Mouse (Mus musculus): ENCODE measurements at regions not wholly inside any gene's neighbourhood (a gene's known extent, or its start where the extent isn't known, plus 50 kb on each side); places are given as distances from the start of the nearest gene placed in this dataset.

DNA sequence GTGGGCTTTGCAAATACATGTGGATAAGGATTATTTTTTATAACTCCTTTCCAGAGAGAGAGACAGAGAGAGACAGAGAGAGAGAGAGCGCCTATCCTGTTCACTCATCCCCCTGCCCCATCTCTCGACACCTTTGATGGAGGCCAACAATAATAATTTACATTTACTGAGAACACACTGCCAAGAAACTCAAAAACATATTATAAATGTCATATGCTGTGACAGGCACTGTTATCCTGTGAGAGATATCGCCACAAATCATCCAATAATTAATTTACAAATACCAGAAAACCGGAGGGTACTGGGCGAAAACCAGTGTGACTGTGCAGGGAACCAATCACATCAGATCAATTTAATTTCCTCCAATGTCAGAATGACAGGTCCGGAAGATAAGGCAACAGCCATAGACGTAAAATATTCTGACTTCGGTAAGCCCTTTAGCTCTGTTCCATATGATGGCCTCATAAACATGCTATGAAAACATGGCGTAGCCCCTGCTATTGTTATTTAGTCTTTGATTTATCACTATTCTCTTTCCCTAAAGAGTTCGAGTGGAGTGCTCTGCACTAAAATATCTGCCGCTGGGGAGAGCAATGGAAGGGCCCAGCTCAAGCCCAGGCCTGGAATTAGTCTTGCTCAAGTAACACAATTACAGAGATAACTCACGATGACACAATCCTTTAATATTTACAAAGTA, 173.5 kb upstream of the Ppp2r3a start:
- no peak for ATAC-seq (ENCODE audit: low FRiP score)
- Histone ChIP-seq H3K9ac (replicated peaks; ENCODE audit: low read length, poor library complexity, severe bottlenecking) (no peak overlapping the region), H3K36me3 (ENCODE audit: insufficient read depth, low read length) (no peaks in the 10 kb centered on the region), H3K4me2 (ENCODE audit: low read depth, low read length, poor library complexity, severe bottlenecking) (no peak overlapping the region), H3K4me1 (ENCODE audit: insufficient read depth, low read length) (no peaks in the 10 kb centered on the region; the same call in 1 of the 2 replicates), H3K27me3 (ENCODE audit: insufficient read depth, low read length) (no peaks in the 10 kb centered on the region), H3K9me3 (ENCODE audit: low read length) (no peaks in the 10 kb centered on the region), H3K27ac (ENCODE audit: low read depth, low read length) (no peak overlapping the region), H3K4me3 (ENCODE audit: low read depth, low read length) (no peak overlapping the region)
- DNase-seq (ENCODE audit: low spot score) = no peak
- TF ChIP-seq CTCF (IDR thresholded peaks at IDR 0.05) = no peak
- 70% methylated on average over 12 of the region's 12 CpGs for WGBS

DNA sequence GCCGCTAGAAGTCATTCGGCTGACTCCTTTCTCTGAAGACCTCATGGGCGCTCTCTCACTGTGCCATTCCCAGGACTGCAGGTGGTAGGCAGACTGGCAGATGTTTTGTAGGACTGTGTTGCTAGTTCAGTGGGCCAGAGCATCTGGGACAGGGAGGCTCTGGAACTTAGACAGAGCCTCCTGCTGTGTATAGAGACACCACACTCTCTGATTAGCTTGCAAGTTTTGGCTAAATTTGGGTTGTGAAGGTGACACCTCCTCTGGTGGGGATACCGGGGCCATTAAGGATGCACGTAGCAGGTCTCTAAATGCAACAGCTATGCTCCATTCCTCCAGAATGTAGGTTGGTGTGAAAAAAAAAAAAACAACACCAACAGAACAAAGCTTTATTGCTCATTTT, 171.4 kb upstream of the Ppp2r3a start:
- no peak for TF ChIP-seq CTCF (IDR thresholded peaks at IDR 0.05)
- Histone ChIP-seq H3K36me3 (ENCODE audit: insufficient read depth, low read length) (no peaks in the 10 kb centered on the region), H3K9me3 (ENCODE audit: low read length) (no peaks in the 10 kb centered on the region), H3K9ac (replicated peaks; ENCODE audit: low read length, poor library complexity, severe bottlenecking) (no peak overlapping the region), H3K4me3 (ENCODE audit: low read depth, low read length) (no peak overlapping the region), H3K27ac (ENCODE audit: low read depth, low read length) (no peak overlapping the region), H3K4me1 (ENCODE audit: insufficient read depth, low read length) (no peaks in the 10 kb centered on the region; the same call in 1 of the 2 replicates), H3K4me2 (ENCODE audit: low read depth, low read length, poor library complexity, severe bottlenecking) (no peak overlapping the region), H3K27me3 (ENCODE audit: insufficient read depth, low read length) (no peaks in the 10 kb centered on the region)
- ATAC-seq (ENCODE audit: low FRiP score) (no peak), DNase-seq (ENCODE audit: low spot score) (no peak)
- 85% methylated on average over 5 of the region's 5 CpGs for WGBS

DNA sequence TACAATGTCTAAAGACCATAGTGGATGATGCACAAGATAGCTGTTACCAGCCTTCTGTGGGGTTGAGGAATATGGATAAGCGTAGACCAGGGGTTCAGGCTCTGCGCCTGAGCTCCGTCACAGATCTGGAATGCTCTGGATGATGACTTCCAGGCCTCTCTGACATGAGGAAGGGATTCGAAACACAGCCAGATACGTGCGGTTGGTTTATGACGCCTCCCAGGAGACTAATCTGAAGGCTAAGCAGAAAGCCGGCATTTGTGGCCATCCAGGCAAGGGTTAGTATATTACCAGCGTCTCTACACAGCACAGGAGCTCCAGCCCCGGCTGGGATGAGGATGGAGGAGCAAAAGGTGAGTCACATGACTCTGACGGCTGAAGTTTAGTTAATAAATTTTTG, 170.4 kb upstream of the Ppp2r3a start:
- WGBS = 87% methylated on average over 11 of the region's 11 CpGs
- no peak overlapping the region for H3K4me3 ChIP-seq (ENCODE audit: low read depth, low read length)

DNA sequence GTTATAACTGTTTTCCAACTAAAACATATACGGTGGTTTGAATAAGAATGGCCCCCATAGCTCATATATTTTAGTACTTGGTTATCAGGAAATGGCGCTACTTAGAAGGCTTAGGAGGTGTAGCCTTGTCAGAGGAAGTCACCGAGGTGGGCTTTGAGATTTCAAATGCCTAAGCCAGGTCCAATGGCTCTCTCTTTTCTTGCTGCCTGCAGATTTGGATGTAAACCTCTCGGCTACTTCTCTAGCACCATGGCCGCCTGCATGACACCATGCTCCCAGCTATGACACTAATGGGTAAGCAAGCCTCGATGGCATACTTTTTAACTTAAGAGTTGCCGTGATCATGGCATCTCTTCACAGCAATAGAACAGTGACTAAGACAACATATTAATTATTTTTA, 169.5 kb upstream of the Ppp2r3a start:
- H3K4me1 ChIP-seq (ENCODE audit: insufficient read depth, low read length) = no peaks in the 10 kb centered on the region; the same call in 1 of the 2 replicates
- no peaks in the 10 kb centered on the region for H3K9me3 ChIP-seq (ENCODE audit: low read length)
- DNase-seq (ENCODE audit: low spot score) (no peak), ATAC-seq (ENCODE audit: low FRiP score) (no peak)
- H3K4me2 ChIP-seq (ENCODE audit: low read depth, low read length, poor library complexity, severe bottlenecking) = no peak overlapping the region
- H3K4me3 ChIP-seq (ENCODE audit: low read depth, low read length) = no peak overlapping the region
- H3K27ac ChIP-seq (ENCODE audit: low read depth, low read length) = no peak overlapping the region
- H3K36me3 ChIP-seq (ENCODE audit: insufficient read depth, low read length) = no peaks in the 10 kb centered on the region
- WGBS = 96% methylated on average over 7 of the region's 7 CpGs
- no peaks in the 10 kb centered on the region for H3K27me3 ChIP-seq (ENCODE audit: insufficient read depth, low read length)
- TF ChIP-seq CTCF (IDR thresholded peaks at IDR 0.05) = no peak
- no peak overlapping the region for H3K9ac ChIP-seq (replicated peaks; ENCODE audit: low read length, poor library complexity, severe bottlenecking)

More for the DNA sequence above, 170.4 kb upstream of the Ppp2r3a start:
- ATAC-seq (ENCODE audit: low FRiP score) (no peak), DNase-seq (ENCODE audit: low spot score) (no peak)
- Histone ChIP-seq H3K36me3 (ENCODE audit: insufficient read depth, low read length) (no peaks in the 10 kb centered on the region), H3K27me3 (ENCODE audit: insufficient read depth, low read length) (no peaks in the 10 kb centered on the region), H3K9me3 (ENCODE audit: low read length) (no peaks in the 10 kb centered on the region), H3K4me2 (ENCODE audit: low read depth, low read length, poor library complexity, severe bottlenecking) (no peak overlapping the region), H3K27ac (ENCODE audit: low read depth, low read length) (no peak overlapping the region), H3K9ac (replicated peaks; ENCODE audit: low read length, poor library complexity, severe bottlenecking) (no peak overlapping the region), H3K4me1 (ENCODE audit: insufficient read depth, low read length) (no peaks in the 10 kb centered on the region; the same call in 1 of the 2 replicates)
- no peak for TF ChIP-seq CTCF (IDR thresholded peaks at IDR 0.05)

DNA sequence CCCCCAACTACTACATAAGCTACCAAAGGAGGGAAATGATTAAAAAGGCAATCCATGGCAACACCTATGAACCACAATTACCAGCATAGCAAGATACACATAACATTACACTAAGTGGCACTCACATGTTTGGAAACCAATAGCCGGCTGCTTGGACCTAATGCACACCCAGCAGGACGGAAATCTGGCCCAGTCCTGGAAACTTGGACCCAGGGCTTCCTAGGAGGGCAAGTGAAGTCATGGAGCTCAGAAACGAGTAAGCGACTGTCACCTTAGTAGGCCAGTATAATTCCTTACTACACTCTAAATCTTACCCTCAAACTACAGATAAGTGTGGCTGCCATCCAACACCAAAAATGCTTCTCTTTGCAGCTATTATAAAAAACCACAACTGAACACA, 168.6 kb upstream of the Ppp2r3a start:
- H3K9me3 ChIP-seq (ENCODE audit: low read length) = no peaks in the 10 kb centered on the region
- DNase-seq (ENCODE audit: low spot score) (no peak), ATAC-seq (ENCODE audit: low FRiP score) (no peak)
- TF ChIP-seq CTCF (IDR thresholded peaks at IDR 0.05) = no peak
- H3K4me3 ChIP-seq (ENCODE audit: low read depth, low read length) = no peak overlapping the region
- H3K27ac ChIP-seq (ENCODE audit: low read depth, low read length) = no peak overlapping the region
- H3K4me2 ChIP-seq (ENCODE audit: low read depth, low read length, poor library complexity, severe bottlenecking) = no peak overlapping the region
- H3K36me3 ChIP-seq (ENCODE audit: insufficient read depth, low read length) = no peaks in the 10 kb centered on the region
- H3K9ac ChIP-seq (replicated peaks; ENCODE audit: low read length, poor library complexity, severe bottlenecking) = no peak overlapping the region
- no peaks in the 10 kb centered on the region for H3K4me1 ChIP-seq (ENCODE audit: insufficient read depth, low read length)
- WGBS = 96% methylated on average over 4 of the region's 4 CpGs
- H3K27me3 ChIP-seq (ENCODE audit: insufficient read depth, low read length) = no peaks in the 10 kb centered on the region

DNA sequence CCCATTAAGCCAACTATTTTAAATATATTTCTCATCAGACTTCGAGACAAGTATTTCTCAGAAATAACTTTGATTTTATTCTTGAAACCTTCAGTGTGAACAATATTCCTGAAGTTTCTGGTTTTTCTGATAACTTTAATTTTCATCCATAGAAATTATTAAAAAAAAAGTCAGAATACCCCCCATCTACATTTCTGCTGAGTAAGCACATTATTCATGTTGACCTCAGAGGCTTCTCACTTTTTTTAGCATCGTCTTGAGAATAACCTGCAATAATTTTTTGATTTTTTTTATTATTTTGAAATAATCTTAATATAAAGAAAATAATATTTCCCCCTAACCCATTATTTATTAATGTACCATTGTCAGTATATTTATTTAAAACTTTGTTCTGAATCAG, 166.1 kb upstream of the Ppp2r3a start:
- H3K9me3 ChIP-seq (ENCODE audit: low read length) = no peaks in the 10 kb centered on the region
- H3K9ac ChIP-seq (replicated peaks; ENCODE audit: low read length, poor library complexity, severe bottlenecking) = no peak overlapping the region
- 91% methylated on average over 2 of the region's 2 CpGs for WGBS
- H3K4me1 ChIP-seq (ENCODE audit: insufficient read depth, low read length) = no peaks in the 10 kb centered on the region
- no peak for TF ChIP-seq CTCF (IDR thresholded peaks at IDR 0.05)
- H3K27me3 ChIP-seq (ENCODE audit: insufficient read depth, low read length) = no peaks in the 10 kb centered on the region
- H3K36me3 ChIP-seq (ENCODE audit: insufficient read depth, low read length) = no peaks in the 10 kb centered on the region
- H3K27ac ChIP-seq (ENCODE audit: low read depth, low read length) = no peak overlapping the region
- DNase-seq (ENCODE audit: low spot score) (no peak), ATAC-seq (ENCODE audit: low FRiP score) (no peak)
- no peak overlapping the region for H3K4me2 ChIP-seq (ENCODE audit: low read depth, low read length, poor library complexity, severe bottlenecking)
- no peak overlapping the region for H3K4me3 ChIP-seq (ENCODE audit: low read depth, low read length)

Data from midbrain, postnatal 0 days (tissue).